Mouse (Mus musculus) layer of hippocampus, postnatal 14 days (tissue): Measurements from ENCODE around the gene Rpl41. TPM values are rescaled to one million over a fixed set of nuclear protein-coding genes. Genes with fewer than 3 reads are reported as not detected.
"Not testable (repeated sequence)": the region's sequence is repeated elsewhere in the genome, so short reads cannot be mapped to it uniquely, and the experiment has no call there.

ENCODE experiments used
- DNase-seq, 2 experiments: peaks; one replicate each; pipeline ENCODE4 v3.0.0; 2021 to 2022; ENCODE audit warnings: low spot score in 2 of 2, mixed read lengths in 1 of 2
- total RNA-seq, 2 experiments: library from RNA; stranded (reverse); gene quantifications; 2 replicates each; pipeline ENCODE4 v1.2.3; 2021

Gene Rpl41
- total RNA-seq, 2 experiments from 2014 or later, result 1,911 to 2,072 TPM

DNA sequence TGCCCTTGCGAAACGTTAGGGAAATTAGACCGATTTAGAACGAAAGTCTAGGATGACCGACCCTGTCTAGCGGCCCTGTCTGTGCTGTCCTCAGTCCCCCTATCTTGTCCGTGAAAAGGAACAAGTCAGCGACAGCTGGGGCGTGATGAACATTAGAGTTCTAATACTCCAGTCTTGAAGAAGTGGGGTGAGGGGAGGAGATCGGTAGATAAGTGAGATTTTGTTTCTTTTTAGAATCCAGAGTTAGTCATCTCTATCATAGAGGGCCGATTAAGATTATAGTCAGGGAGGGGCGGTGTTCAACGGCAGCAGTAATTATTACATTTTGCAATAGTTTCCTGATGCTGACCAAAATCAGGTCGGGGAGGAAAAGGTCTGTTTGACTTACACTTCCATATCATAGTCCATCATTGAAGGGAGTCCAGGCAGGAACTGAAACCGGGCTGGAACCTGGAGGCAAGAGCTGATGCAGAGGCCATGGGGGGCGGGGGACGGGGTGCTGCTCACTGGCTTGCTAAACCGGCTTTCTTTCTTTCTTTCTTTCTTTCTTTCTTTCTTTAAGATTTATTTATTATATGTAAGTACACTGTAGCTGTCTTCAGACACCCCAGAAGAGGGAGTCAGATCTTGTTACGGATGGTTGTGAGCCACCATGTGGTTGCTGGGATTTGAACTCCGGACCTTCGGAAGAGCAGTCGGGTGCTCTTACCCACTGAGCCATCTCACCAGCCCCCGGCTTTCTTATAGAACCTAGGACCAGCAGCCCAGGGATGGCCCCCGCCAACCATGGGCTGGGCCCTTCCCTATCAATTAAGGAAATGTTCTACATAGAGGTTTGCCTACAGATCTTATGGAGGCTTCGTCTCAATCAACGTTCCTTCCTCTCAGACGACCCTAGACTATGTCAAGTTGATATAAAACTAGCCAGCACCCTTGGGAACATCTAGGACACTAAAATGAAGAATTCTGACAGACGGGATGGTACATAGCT lies 22.4 kb downstream of the Rpl41 start:
- DNase-seq, result no peak

DNA sequence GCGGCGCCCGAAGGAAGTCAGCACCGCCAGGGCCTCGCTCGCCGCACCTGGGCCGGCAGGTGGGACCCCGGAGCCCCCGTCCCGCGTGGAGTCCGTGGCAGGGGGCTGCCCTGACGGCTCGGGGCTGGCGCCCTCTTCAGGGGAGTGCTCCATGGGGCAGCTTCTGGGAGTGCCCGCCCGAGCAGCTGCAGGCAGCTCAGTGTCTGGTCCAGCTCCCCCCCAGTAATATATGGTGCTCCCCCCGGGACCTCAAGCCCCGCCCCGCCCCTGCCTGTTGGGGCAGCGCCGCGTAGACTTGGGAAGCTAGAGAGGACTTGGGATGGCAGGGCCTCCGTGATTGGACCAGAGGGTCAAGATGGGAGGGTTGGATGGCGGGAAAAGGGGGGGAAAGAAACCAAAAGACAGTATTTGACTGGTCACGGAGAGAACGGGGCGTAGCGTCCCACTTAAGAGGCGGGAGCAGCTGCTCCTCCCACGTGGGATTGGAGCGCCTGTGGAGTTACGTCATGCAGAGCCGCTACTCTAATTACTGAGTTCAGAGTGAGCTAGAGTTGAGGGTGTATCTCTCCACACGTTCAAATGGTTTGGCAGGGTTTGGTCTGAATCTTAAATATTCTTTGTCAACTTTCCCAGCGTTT lies 23.3 kb downstream of the Rpl41 start, which contains the start of gene Esyt1:
Gene Esyt1, minus strand, starts transcription at position 201 of the 638 bp plus-strand sequence.
- peak; percentile 78 to 94 for DNase-seq

DNA sequence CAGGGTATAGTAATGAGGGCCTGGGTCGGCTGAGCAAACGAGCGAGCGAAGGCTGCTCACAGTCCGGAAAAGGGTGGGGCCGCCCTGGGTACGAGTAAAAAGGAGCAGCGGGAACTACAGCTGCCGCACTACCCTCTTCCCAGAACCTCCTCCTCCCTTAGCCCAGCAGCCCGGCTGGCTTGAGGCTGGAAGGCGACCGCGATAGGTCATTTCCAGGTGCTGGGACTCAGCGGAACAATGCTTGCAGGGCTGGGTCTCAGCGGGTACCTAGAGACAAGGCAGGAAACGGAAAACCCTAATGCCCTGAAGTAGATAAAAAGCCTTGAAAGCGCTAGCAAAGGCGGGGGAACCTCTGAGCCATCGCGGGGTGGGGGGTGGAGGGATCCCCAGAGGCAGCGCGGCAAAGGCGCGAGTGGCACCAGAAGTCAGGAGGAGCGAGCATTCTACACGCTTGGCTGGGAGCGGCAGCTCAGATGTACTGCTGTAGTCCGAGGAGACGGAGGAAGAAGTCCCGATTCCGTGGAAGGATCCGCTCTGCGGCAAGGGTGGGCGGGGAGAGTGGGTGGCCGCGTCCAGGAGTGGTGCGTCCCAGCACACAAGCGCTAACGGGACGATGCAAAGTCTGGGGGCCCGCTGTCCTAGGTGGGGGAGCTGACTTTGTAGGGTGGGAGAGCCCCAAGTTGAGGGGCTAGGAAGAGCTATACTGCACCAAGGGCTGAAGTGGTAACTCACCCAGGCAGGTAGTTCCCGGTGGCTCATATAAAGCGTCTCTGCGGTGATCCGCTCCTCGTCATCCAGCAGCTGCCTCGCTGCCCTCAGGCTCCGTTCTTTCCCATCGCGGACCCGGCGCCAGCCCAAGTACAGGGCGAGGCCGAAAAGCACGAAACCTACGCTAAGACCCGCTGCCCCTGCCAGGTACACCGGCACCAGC lies 24.1 kb downstream of the Rpl41 start:
- peak in 1 of 2 experiments; percentile 35 for DNase-seq

DNA sequence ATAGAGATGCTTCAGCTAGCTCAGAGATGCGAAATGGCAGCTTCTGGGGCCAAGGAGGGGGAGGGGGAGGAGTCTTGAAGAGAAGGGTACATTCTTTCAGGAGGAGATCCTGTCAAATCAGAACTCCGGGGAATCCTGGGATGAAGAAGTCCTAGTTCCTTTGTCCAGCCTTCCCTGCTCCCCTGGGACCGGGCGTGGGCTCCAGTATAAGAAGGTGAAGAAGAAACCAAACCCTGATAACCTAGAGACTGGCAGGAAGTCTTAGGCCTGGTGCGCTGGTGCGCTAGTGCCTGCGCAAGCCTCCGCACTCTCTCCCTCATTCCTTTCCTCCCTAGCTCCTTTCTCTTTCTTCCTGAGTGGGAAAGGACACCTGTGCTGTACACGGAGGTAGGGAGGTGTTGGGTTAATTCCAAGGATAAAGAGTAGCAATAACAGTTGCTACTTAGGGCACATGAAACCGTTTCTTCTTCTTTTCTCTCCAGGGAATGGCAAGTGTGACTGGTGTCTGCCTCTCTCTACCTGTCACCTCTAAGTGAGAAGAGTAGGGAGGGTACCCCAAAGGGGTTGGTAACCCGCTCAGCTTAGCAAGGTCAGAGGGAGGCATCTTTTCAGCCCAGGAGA lies 24.9 kb downstream of the Rpl41 start:
- no peak for DNase-seq

DNA sequence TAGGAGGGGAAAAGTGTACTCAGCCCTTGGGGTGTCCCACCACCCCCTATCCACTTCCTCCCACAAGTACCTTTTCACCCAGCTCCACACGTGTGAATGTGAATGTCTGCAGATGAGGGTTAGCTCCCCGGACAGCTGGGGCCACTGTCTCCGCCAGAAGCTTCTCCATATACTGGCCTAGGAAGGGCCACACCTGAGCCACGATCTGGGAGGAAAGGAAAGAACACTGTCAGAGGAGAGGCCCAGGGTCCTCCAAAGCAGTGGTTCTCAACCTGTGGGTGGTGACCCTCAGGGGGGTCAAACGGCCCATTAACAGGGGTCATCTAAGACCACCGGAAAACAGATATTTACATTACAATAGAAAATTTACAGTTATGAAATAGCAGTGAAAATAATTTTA lies 26.8 kb downstream of the Rpl41 start:
- no peak for DNase-seq

DNA sequence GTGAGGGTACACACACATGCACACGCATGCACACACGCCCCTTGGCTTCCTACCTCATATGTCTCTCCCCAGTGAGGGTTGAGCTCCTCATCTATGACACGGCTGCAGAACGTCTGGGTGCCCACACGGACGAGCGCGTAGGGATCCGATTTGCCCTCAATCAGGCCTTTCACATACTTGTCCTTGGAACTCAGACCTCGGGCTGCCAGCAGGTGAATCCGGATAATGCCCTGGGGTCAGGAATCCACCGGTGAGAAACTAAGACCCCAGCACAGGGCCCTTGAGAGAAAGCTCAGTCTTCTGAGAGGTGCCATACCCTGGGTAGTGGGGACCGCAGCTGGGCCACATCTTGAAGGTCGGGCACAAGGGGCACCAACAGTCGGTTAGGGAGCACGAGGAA lies 28.5 kb downstream of the Rpl41 start:
- DNase-seq, result no peak

DNA sequence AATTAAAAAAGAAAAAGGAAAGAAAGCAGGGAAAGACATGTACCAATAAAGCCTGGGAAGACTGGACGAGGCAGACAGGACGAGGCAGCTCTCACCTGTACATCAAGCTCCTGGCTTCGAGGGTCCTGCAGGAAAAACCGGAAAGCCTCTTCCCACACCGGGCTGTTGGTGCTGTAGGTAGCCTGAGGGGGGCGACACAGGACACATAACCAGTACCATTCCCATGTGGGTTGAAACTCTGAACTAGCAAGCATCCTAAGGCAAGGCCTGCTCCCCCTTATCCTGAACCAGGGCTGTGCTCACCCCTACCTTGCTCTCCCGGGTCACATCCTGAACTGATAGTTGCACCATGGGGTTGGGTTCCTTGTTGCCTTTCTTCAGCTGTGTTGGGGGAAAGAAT lies 30.3 kb downstream of the Rpl41 start:
- DNase-seq, result peak in 1 of 2 experiments; percentile 49

DNA sequence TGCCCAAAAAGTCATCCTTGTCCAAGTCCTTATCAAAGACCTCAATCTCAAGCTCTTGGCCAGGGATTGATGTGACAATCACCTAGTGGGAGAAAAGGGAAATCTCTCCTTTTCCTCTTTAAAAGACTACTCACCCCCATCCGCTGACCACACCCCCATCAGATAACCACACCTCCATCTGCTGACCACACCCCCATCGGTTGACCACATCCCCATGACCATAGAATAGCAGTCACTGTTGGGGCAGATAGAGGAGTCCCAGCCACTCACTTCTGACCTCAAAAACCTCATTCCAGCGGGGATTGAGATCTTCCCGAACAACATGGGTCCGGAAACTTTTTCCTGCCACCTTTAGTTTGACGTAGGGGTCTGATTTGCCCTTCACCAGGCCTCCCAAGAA lies 32.4 kb downstream of the Rpl41 start:
- DNase-seq, result no peak

DNA sequence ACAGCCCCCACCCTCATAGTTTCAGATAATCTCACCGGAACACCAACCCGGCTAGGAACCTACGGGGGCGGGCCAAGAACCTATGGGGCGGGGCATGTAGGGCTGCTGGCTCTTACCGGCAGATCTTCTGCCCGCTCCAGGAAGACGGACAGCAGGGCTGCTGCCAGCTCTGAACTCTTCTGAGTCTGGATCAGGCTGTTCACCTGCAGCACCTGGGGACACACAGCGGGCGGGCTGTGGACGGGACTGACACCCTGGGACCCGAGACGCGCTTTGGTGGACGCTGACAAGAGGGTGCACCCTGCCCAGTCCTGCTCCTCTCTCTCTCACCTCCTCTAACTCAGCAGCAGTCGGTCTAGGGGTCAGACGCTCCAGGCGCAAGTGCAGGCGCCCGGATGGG lies 33.1 kb downstream of the Rpl41 start:
- DNase-seq, result no peak

DNA sequence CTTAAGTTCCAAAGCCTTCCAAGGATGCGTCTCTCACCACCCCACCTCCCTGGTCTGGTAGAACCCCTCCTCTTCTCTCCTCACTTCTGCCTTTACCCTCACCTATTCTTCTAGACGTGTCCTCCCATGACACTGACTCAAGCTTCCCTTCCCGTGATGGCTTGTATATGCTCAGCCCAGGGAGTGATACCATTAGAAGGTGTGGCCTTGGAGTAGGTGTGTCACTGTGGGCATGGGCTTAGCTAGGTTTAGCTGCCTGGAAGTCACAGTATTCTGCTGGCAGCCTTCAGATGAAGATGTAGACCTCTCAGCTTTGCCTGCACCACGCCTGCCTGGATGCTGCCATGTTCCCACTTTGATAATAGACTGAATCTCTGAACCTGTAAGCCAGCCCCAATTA lies 34.1 kb downstream of the Rpl41 start:
- DNase-seq, result no peak

DNA sequence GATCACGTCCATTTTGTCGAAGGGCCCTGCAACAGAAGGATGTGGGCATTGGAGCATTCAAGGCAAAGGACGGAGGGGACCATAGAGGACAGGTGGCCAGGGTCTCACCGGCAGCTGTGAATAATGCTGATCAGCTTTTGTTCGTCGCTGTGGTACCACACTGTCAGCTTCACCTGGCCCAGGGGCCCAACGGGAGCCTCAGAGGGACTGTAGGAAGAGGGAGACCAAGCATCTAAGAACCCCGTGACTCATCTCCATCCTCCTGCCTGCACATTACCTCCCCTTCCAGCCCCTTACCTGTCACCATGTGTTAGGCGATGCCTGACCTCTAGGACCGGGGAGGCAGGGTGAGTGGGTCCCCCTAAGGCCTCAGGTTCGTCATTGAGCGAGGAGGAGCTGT lies 37.3 kb downstream of the Rpl41 start:
- DNase-seq, result no peak

DNA sequence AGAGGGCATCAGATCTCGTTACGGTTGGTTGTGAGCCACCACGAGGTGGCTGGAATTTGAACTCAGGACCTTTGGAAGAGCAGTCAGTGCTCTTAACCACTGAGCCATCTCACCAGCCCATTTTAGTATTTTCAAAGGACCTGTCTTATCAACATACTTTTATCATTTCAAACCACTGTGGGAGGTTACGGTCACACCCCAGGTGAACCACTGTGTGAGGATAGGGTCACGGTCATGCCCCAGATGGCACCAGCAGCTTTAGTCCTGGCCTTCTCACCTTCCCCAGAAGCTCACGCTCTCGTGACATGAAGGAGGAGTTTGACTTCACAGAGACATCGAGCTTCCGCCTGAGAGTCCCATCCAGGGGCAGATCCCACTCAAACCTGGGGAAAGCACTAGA lies 37.9 kb downstream of the Rpl41 start:
- no peak for DNase-seq

DNA sequence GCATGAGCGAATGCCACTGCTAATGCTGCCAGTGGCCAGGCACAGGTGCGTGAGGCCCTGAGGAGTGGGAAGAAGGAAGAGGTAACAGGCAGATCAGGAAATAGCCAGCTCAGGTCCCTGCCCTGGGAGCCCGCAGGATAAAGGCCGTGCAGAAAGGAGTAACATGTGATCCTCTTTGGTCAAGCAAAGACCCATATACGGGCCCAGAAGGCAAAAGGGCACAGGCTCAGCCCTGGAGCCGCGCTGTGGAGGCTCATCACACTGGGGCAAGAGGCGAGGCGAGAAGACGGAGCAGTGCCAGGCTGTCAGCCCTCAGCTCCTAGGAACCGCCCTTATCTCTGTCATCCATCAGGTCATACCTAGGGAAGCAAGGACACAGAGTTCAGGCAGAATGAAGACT lies 38.8 kb downstream of the Rpl41 start:
- no peak for DNase-seq

DNA sequence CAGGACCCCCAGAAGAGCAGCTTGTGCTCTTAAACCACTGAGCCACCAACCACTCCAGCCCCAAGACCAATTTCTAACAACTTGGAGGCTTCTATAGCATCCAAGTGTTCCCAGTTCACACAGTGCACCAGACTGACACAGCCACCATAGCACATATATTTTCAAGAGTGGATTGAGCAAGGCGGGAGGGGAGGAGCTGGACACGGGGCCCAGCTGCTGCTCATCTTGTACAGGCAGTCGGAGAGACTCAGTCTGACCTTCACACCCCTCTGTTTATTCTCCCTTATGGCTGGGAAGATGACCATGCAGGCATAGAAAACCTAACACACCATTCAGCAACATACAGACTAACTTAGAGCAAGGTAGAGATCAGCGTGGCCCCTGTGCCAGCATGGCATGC lies 39.3 kb downstream of the Rpl41 start:
- no peak for DNase-seq

DNA sequence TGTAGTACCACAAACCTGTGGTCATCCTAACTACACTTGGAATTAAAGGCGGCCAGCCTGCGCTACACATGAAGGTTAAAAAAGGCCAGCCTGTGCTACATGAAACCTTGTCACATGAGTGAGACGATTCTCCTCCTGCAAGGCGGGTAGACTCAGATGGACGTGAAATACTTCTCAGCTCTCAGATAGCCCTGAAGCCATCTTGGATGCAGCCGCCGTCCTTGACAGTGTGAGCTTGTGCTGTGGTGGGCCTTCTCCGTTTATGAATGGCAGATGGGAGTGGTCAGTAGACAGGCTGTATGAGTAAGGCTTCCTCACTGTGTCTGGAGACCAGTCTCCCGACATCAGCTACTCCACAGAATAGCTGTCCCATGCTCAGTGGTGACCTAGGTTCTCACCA lies 39.9 kb downstream of the Rpl41 start:
- DNase-seq, result no peak

DNA sequence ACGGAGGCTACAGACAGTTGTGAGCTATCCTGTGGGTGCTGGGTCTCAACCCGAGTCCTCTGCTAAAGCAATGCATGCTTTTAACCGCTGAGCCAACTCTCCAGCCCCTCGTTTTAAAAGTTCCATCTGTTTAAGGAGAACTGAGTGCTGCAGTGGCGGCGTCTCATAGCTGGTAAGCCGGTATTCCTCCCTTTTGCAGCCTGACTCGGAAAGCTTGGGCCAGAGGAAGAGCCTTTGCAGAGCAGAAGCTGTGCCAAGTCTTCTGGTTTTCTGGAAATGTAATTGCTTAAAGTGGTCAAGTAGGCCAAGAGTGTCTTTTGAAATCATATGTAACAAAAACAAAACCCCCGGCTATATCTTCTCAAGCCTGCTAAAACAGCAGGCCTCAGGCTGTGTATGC lies 40.8 kb downstream of the Rpl41 start:
- no peak for DNase-seq

DNA sequence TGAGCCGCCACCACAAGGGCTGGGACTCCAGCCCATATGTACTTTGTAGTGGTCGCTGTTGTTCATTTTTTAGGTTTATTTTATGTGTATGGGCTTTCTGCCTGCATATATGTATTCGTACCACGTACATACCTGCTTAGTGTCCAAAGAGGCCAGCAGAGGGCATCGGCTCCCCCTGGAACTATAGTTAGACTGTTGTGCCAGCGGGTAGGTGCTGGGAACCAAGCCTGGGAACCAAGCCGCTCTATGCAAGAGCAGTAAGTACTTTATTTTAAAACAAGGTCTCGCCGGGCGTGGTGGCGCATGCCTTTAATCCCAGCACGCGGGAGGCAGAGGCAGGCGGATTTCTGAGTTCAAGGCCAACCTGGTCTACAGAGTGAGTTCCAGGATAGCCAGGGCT lies 43.1 kb downstream of the Rpl41 start:
- DNase-seq, result no peak

DNA sequence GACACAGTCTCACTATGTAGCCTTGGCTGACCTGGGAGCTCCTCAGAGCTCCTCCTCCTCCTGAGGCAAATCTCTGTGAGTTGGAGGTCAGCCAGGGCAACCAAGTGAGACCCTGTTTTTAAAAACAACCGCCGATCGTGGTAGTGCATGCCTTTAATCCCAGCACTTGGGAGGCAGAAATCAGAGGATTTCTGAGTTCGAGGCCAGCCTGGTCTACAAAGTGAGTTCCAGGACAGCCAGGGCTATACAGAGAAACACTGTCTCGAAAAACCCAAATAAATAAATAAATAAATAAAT lies 43.8 kb downstream of the Rpl41 start:
- DNase-seq, result not testable (repeated sequence)

DNA sequence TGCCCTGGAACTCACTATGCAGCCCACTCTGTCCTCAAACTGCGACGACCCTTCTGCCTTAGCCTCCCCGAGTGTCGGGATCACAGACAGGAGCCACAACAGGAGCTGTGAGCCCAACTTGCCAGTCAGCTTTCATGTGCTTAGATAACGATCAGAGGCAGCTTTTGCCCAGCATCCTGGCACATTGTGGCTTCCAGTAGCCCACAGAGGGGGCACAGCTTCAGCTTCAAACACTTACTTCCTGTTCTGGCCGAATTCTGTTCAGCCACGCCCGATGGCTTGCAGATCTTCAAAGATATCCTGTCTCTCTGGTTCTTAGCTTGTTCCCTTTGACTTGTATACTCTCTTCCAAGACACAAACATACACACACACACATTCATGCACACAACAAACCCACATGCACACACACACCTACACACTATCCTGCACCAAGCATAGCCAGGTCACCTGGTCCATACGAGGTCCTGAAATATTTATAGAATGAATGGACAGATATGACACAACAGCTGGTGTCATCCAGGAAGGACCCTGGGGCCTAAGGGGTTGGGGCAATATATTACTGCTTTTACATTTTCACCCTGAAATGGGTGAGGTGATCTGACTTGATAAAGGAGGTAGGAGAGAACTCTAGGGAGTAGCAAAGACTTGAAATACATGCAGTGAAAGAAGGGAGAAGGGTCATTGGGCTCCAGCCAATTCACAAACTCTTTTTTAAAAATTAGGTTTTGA lies 44.3 kb downstream of the Rpl41 start:
- no peak for DNase-seq

DNA sequence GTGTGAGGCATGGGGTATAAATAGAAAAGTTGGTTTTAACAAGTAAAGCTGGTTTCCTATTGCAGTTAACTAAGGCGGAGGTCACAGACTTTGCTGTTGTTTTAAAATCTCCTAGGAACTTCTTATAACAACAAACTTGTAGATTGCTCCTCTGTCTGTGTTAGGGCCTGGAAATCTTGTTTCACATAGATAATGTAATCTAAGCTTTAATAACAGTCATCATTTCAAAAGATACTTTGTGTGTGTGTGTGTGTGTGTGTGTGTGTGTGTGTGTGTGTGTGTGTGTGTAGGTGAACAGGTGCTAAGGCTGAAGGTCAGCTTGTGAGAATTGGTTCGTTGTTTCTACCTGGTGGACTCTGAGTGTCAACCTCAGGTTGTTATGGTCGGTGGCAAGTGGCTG lies 45.1 kb downstream of the Rpl41 start:
- DNase-seq, result no peak
